Mouse (Mus musculus) T-helper 2 cell (primary cell): ENCODE results near the gene Kbtbd12.

Experiments used
- in situ Hi-C: fragments of 300-600 bp; cut with MboI, MseI; formaldehyde crosslinking; loops from one replicate; pipeline ENCODE4 v1.15.1; 2025; ENCODE audit warnings: high pct_unique_total_duplicates

Gene Kbtbd12

DNA sequence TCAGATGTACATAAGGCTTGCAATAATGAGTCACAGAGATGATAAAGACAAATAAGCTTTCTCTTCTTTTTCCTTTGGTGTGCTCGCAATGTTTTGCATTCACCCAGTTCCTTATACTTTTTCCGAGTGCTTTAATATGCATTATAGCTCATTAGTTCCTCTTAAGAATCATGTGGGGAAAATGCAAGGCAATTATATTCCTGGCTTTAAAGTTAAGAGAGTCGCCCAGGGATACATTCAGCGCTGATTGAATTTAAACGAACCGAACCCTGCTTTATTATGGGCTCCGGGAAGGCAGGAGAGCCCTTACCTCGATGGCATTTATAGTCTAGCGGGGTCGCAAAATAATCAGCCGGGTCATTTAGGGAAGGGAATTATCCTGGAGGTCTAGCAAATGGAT is 10.8 kb downstream of the Kbtbd12 start:
- in situ Hi-C loops = no loop called here

DNA sequence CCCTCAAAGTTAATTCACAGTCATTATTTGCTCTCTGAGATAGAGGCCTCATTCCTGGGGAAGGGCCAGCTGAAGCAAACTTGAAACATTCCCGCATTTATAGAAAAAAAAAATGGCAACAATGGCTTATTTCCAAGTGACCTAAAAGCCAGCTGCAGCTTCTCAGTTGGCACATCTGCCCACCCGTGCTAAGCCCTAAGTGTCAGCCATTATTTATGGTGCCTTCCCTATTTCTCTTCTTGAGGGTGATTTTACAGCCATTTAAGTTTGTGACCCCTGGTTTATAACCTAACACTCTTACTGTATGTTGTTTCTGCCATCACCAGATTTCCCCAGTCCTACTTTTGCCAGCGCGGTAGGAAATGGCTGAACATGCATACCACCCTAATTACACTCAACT is 11.3 kb downstream of the Kbtbd12 start:
- in situ Hi-C loops = no loop called here

DNA sequence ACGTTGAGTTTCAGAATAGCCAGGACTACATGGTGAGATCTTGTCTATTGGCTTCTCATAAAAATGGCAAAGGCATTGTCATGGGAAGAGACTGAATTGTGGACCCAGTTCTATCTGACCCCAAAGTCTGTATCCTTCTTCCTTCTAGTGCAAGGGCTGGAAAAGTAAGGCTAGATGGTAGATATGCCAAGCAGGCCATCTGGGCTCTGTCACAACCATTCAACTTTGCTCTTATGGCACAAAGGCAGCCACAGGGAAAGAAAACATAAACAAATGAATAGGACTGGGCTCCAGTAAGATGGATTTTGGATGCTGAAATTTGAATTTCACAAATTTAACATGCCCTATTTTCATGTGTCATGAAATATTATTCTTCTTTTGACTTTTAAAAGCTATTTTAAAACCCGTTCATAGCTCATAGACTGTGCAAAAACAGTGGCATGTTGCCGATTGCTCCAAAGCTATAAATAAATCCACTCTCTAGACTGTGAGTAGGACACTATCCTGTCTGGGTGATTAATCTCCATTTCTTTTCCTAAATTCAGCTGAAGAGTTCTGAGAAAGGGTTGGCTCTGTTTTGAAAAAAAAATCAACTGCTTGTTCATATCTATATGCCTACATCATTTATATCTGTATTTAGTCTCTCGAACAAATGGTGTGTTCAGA is 15.8 kb downstream of the Kbtbd12 start:
- in situ Hi-C loops = no loop called here

DNA sequence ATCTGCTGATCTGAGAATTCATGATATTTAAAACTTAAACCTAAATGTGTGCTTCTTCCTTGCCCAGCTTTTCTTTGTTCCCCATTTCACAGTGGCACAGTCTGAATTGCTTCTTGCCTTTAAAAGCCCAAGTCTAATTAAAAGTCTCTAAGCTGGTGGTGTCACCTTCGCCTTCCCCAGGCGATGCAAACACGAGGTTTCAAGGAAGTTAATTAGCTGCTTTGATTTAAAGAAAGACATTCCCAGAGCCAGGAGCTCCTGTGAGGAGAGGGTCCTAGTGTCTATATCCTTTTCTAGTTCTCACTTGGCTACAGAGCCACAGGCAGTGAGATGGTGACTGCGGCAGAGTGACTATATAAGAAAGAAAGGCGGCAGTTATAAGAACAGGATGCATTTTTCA is 18.2 kb downstream of the Kbtbd12 start:
- in situ Hi-C loops = no loop called here

DNA sequence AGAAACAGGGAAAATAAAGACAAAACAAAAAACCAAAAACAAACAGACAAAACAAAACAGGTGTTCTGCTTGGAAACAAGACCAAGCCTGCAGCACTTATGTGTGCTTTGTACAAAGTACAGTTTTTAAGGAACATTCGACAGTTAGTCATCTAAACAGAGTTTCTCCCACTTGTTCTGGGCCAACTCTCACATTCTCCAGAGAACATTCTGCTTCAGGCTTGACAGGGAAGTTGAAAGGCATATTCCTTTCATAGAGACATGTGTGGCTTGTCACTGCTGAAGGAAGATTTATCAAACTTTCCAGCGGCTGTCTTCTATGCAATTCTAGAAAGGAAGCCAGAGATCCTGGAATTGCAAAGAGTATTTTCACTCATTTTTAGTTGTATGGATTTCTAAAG is 22.4 kb downstream of the Kbtbd12 start:
- in situ Hi-C loops = no loop called here

DNA sequence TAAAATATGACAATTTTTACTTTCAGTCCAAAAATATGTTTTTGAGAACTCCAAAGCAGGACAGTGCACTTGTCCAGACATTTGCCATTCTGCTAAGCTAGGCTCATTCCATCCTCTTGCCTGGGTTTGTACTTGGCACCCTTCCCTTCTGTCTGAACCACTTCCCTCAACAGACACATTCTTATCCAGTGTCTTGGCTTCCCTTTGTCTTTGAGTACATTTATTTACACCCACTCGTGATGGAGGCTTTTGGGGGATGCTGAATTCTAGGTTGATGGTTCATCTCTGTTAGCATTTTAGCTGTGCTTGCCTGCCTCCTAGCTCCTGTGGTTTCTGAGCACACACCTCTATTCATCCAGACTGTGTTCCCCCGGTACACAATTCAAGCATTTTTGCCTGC is 31.3 kb downstream of the Kbtbd12 start:
- in situ Hi-C loops = no loop called here

DNA sequence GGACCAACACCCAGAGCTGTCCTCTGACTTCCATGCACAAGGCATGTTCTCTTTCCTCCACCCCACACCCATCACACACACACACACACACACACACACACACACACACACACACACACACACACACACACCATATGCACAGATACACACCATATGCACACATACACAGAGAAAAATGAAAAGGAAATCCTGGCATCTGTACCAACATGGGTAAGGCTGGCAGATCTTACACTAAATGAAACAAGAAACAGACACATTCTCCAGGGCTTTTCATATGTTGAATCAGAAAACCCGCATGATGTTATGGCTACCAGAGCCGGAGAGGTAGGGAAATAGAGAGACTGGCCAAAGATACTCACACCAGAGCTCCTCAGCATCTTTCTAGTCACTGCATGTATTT is 32.0 kb downstream of the Kbtbd12 start:
- in situ Hi-C loops = no loop called here

DNA sequence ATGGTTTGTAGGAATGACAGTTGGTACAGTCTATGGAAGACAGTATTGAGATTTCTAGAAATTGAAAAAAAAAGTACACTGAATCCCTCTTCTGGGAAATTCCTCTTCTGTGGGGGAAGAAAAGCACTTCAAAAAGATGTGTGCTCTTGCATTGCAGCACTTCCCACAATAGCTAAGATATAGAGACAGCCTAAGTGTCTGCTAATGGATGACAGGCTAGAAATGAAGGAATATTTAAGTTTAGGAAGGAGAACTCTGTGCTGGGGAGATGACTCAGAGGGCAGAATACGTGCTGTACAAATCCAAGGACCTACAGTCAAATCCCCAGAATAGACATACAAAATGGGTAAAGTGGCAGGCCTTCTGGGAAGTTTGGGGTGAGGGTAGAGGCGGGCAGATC is 32.5 kb downstream of the Kbtbd12 start:
- in situ Hi-C loops = no loop called here

DNA sequence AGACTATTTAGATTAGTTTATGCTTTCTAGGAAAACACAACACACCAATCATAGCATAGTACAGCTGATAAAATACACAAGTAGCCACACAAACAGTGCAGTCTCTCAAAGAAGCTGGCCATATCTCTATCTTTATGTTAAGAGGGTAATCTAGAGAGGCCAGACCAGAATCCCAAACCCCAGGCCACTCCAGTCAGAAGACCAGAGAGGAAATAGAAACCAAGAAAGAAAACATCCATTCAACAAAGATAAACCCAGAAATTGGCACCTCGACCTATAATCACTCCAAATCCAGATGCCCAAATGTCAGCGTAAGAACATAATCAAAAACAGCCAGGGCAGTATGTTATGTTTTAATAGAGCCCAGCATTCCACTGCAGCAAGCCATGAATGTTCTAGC is 41.6 kb downstream of the Kbtbd12 start:
- in situ Hi-C loops = no loop called here

DNA sequence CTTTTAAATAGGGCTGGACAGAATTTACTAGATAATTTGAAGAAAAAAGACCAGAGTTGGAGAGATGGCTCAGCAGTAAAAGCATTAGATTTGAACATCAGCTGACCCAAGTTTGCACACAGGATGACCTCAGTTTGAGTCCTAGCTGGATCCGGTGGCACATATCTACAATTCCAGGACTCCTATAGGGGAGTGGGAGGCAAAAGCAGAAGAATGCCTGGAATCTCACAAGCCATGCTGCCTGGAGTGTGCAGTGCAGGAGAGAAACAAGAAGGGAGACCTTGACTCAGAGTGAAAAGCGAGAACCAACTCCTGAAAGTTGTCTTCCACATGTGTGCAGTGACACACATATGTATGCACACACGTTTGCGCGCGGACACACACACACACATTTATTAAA is 45.4 kb downstream of the Kbtbd12 start:
- in situ Hi-C loops = no loop called here

DNA sequence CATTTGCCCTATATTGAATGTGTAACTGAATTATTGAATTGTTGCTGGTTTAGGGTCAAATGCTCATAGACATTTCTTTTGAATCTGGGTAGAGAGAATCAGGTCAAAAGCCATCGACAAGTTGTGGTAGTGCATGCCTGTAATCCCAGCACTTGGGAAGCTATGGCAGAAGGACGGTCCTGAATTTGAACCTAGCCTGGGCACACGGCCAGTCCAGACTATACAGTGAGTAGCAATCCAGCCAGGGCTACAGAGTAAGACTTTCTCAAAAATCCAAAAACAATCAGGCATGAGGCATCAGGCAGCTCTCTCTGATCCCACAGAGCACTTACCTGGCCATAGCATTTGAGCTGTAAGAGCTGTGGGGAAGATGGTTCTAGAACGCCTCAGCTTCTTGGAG is 47.5 kb downstream of the Kbtbd12 start:
- in situ Hi-C loops = no loop called here

DNA sequence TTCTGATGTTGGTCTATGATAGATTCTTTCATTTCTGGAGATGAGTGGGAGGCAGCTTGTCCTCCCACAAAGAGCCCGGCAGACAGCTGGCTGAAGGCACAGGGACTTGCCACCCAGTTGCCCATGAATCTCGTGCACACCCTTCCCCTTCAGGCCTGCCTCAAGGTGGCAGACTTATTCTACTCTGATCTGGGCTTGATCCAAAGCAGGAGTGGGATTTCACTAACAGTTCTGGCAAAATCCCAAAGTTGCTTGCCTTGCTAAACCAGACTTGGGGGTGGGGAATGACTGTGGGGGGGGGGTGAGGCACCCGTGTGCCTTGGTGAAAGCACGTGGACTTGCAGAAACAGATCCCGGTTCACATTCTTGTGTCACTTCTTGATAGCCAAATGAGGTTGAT is 48.2 kb downstream of the Kbtbd12 start:
- in situ Hi-C loops = no loop called here

DNA sequence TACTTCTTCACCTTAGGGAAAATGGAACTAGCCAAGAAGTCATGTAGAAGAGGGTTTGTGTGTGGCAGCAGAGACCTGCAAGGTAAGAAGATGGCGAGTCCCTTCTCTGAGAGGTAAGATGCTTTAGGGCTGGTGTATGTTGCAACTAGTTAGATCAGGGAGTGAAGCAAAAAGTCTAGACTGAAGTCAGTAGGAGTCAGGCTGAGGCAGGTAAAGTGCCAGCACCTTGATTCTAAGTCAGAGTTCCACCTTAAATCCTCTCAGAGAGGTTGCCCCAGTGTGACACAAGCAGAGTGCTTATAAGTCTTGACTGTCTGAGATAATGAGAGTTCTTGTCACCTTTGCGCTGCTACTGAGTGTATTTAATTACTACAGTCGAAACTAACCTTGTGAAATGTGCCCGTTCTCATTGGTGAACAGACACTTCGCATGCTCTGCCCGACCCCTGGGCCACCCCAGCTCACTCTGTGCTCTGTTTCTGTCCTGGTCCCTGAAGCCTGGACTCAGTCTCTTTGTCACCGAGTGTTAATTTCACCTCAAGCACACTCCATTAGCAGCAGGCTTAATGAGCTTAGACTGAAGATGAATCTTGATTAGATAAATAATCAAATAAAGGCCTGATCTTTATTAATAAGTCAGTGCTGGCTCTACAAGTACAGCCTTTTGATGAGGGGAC is 49.0 kb downstream of the Kbtbd12 start:
- in situ Hi-C loops = no loop called here

DNA sequence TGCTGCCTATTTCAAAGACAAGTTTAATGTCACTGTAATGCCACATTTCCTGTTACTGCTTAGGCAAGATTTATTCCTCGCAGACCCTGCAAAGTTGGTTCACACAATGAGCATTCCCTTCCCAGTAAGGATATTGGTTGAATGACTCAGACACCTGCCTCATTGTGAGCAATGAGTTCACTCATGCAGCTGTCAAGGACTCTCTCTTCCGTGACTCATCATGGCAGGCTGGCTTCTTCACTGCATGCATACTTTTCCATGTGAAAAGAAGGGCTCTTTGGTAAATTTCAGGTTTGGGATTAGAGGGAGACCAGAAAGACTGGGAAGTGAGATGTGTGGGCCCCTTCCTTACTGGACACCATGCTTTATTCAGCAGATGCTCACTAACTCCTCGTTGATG is 50.7 kb downstream of the Kbtbd12 start:
- in situ Hi-C loops = no loop called here

DNA sequence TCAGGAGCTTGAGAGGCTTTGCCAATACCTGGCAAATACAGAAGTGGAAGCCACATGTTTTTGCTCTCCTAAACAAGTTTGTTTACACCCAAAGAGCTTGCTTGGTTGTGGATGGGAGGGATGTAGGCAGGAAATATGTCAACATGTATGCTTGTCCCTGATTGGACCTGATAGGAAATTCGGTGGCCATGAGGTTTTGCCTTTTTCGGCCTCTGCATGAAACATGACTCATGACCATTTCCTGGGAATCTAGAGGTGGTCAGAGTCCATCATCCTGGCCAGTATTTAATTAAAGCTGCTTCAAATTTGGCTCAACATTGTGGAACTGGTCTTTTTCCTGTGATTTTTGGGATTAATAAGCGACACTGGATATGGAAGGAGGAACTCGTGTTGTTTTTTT is 53.8 kb downstream of the Kbtbd12 start:
- in situ Hi-C loops = no loop called here

DNA sequence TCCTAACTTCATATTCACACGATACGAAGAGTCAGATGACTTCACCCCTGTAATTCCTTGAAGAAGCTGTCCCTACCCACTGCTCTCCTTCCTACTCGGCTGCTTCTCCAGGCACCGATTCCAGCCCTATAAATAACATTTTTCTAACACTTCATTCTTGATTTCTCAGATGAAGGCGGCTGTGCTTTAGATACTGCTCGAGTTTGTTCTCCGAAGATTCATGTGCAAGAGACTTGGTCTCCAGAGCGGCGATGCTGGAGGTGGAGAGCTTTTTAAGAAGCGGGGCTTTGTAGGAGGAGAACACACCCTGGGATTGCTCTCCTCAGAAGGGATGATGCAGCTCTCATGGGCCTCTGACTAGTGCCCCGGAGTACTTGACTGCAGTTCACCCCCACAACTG is 61.3 kb downstream of the Kbtbd12 start:
- in situ Hi-C loops = no loop called here

DNA sequence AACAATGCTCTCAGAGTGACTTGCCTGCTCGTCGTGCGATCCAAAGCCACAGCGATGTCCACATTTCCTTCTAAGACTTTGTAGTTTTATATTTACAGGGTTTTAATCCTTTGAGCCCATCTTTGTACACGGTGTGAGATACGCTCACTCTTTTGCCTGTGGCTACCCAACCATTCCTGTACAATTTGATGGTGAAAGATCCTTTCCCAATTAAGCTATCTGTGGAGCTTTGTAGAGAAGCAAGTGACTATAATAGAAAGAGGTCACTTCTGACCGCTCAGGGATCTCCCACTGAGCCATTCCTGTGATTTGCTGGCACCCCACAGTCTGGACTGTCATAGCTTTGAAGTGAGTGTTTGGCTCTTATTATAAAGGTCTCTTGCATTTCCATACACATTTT is 71.1 kb downstream of the Kbtbd12 start:
- in situ Hi-C loops = no loop called here

DNA sequence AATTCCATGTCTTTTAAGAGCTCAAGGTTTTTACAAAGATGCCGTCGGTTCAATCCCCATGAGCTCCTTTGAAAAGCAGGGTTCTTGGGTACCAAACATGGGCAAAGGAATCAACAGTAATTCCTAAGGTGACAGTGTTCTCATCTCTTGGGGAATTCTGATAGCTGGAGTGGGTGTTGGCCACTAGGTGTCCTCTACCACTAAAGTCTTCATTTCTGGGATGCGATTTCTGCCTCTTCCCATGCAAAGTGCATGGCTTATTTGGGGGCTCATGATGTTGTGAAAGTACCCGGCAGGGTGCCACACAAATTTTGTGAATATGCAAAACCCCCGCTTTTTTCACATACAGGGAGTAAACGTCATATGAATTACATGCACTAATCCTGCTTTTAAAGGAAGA is 72.7 kb downstream of the Kbtbd12 start:
- in situ Hi-C loops = no loop called here

DNA sequence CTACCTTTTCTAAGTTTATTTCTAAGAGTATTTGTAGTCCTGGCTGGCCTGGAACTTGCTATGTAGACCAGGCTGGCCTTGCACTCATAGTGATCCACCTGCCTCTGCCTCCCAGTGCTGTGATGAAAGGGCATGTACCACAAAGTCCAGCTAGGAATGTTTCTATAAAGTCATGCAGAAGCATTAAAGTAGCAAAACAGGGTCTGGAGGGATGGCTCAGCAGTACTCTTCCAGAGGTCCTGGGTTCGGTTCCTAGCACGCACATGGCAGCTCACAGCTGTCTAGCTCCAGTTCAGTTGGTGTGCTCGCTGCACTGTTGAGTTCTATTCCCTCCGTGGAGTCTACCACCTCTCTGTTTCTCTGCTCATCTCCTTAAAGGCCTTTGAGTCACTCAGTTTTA is 77.6 kb downstream of the Kbtbd12 start:
- in situ Hi-C loops = no loop called here

DNA sequence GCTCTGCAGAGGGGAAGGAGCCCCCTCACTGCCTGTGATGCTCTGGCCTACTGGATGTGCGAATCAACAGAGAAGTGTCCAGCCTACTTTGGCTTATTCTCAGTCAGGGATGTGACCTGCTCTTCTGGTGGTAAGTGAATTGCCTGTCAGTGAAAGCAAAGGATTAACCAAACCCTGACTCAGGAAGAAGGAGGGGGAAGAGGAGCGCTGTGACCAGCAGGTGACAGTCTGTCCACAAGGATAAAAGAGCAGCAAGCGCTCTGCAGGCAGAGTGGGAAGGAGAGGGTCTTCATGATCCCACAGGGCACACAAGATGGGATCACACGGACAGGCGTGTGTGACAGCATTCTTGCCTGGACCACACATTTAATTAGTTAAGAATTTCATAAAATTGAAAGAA is 78.1 kb downstream of the Kbtbd12 start:
- in situ Hi-C loops = no loop called here

DNA sequence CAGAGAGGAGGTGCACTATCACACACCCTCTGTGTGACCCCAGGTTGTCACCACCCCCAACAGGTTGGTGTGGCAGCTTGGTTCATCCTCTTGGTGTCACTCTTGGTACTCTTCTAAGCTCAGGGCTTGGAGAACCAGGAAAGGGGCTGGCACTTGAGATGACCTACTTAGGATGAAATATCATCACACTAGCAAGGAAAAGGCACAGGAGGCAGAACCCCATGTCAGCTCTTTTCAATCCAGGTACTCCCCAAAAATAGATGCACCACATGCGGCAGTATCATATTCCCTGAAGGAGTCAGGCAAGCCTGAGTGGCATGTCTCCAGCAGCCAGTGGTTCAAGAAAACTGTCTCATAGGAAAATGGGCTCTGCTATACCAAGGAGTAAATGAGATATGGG is 79.7 kb downstream of the Kbtbd12 start:
- in situ Hi-C loops = no loop called here

DNA sequence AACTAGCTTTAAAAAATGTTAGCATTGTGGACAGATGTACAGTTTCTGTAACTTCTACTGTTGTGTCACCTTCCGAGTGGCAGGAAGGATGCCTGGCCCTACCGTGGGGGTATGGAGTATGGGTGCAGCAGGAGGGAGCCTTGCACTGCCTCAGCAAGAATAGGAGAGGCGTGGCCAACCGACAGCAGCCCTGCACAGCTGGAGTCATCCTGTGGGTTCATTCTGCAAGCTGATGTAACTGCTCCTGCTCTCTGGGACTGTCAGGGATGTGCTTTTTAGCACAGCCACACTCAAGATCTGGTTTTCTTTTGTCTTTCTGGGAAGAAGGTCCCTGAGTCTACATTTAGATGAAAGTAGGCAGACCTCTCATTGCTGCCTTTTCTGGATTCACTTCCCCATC is 80.2 kb downstream of the Kbtbd12 start:
- in situ Hi-C loops = no loop called here

DNA sequence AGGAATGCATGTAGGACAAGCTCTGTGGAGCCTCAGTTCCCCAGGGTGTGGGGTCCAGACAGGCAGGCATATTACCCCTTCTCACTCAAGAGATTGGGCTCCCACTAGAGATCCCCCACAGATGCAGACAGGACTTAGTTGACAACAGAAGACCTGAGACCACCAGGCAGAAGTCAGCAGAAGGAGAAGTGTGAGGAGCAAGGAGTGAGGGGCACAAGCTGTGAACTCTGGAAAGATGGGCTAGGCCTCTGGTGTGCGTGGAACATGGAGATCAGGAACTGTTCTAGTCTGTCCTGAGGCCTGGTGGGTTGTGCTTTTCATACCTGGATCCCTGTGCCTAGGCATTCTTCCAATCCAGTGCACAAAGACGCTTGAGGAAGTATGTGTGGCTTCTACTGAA is 87.8 kb downstream of the Kbtbd12 start:
- in situ Hi-C loops = loop anchor here (5.0 kb wide), 1 partner anchor 297 kb away; no protein-coding TSS in a partner anchor
